Mouse (Mus musculus) bone marrow macrophage, adult 2 months (primary cell): ENCODE results near the gene Zfp704. TPM values are rescaled to one million over a fixed set of nuclear protein-coding genes. Genes with fewer than 3 reads are reported as not detected.

ENCODE experiments used
- H3K27ac ChIP-seq: 2 replicates; pipeline ENCODE4 v1.5.1; 2012; ENCODE audit warnings: low read depth, low read length; ENCODE audit not compliant: insufficient read depth
- H3K4me1 ChIP-seq: 2 replicates; pipeline ENCODE4 v1.6.1; 2012; ENCODE audit warnings: low read length; ENCODE audit not compliant: control insufficient read depth, insufficient read depth
- H3K4me3 ChIP-seq: 2 replicates; pipeline ENCODE4 v1.5.1; 2012; ENCODE audit warnings: mild to moderate bottlenecking, low read length, moderate library complexity; ENCODE audit not compliant: insufficient read depth
- CTCF ChIP-seq: IDR thresholded peaks from 2 replicates; pipeline ENCODE4 v1.5.1; 2012; ENCODE audit warnings: low read depth, mild to moderate bottlenecking, low read length, moderate library complexity
- POLR2A ChIP-seq: IDR thresholded peaks from 2 replicates; pipeline ENCODE4 v1.6.1; 2012; ENCODE audit warnings: mild to moderate bottlenecking, low read depth, low read length, borderline replicate concordance
- polyA plus RNA-seq: library from polyadenylated mRNA; stranded (reverse); fragments of >200 nt; gene quantifications from 2 replicates; pipeline ENCODE4 v1.2.4, GENCODE M21; 2012; ENCODE audit not compliant: missing spikeins, insufficient read depth, insufficient read length

Zfp704 gene
- polyA plus RNA-seq, 1 experiment = 10.5 TPM

DNA sequence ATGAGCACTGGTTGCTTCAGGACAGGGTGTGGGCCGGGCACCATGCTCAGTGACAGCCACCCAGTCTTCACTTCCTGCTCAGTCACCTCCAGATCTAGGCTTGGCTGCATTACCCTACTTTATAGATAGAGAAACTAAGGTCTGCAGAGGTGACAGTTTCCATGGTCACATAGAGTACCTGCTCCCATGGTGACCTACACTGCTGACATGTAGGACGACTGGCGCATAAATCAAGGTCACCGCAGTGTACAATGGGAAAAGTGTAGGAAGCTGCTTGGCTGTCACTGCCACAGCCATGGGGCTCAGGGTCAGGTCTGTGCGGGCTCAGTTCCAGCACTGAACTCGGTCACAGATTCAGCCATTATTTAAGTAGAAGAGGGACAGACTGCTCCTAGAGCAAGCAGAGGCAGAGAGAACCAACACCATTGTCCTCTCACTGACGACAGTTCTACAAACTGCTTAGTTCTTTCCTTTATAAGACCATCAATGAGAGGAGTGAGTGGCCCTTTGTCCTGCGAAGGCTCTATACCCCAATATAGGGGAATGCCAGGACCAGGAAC, 109.8 kb downstream of the Zfp704 start:
- TF ChIP-seq POLR2A (no peak), CTCF (no peak)
- Histone ChIP-seq H3K27ac (peak overlapping the region; percentile 55), H3K4me3 (peak overlapping the region; percentile 42), H3K4me1 (peaks cover 37% of the 10 kb centered on the region)

DNA sequence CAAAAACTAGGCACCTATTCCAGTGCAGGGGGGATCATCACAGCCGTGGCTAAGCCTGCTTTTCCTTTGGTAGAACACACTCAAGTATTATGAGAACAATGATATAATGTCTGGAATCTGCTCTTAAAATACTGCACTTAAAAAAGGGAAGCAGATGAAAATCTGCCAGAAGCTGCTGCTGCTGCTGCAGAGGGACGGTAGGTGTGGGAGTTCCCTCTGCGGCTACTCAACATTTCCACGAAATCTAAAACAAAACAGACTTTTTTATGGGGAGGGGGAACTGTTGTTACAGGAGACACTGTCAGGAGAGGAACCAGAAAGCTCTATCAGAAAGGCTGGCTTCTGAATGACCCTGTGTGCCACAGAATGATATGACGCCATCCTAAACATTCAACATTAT, 110.4 kb downstream of the Zfp704 start:
- peak overlapping the region; percentile 55 for H3K27ac ChIP-seq
- TF ChIP-seq POLR2A (no peak), CTCF (no peak)
- peak overlapping the region; percentile 42 for H3K4me3 ChIP-seq
- H3K4me1 ChIP-seq = peaks cover 33% of the 10 kb centered on the region

DNA sequence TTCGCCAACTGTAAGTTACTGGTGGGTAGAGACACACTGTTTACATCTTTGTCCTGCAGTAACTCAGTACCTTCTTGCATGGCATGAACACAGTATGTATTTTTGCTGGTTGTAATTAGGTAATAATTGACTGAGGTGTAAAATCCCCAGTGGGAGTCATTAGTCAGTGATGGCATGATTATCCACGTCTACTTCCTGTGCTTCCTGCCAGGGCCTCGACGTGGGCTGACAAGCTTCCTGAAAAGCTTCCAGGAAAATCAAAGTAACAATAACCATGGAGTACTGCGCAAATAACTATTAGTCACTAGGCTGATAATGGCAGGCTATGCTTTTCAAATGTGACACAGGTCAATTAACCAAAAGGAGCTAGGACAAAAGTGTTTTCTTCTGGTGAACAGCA, 112.6 kb downstream of the Zfp704 start:
- Histone ChIP-seq H3K4me3 (no peak overlapping the region), H3K4me1 (peaks cover 30% of the 10 kb centered on the region), H3K27ac (no peak overlapping the region)
- TF ChIP-seq CTCF = no peak
- TF ChIP-seq POLR2A = no peak

DNA sequence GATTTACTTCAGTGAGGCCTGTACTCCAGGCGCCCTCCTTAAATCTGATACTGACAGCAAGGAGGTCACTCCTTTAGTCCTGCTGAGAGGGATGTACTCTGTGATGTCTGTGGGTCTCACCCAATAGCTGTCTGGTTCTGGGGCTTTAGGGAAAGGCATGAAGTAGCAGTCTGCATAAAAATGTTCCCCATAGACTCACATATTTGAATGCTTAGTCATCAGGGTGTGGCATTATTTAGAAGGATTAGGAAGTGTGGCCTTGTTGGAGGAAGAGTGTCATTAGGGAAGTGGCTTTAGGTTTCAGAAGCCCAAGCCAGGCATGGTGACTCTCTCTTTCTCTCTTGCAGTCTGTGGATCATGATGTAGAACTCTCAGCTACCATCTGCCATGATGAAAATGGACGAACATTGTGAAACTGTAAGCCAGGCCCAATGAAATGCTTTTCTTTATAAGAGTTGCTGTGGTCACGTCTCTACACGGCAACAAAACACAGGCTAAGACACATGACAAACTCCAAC, 118.1 kb downstream of the Zfp704 start:
- 0 out of 2 replicates have a peak overlapping the region, but pooled peaks have one; percentile 7 for H3K27ac ChIP-seq
- no peak for TF ChIP-seq POLR2A
- TF ChIP-seq CTCF = no peak

DNA sequence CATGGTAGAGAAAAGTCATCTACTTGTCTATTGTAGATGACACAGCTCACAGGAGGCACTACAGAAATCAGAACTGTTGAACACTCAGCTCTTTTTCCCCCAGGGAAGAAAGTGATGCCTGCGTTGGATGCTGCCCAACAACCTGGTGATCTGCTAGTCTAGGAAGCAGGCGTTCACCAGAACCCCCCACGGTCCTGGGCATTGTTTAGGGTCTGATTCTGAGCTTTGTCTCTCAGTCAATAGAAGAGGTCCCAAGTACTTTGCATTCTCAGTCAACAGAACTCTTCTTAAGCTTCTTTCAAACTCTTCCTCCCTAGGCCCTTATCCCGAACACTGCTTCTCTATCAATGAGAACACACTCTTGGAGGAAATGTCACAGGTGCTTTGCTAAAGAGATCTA, 122.2 kb downstream of the Zfp704 start:
- TF ChIP-seq POLR2A = no peak
- TF ChIP-seq CTCF = no peak
- no peak overlapping the region for H3K4me3 ChIP-seq
- peaks cover 2% of the 10 kb centered on the region for H3K4me1 ChIP-seq
- no peak overlapping the region for H3K27ac ChIP-seq

More for the DNA sequence above, 118.1 kb downstream of the Zfp704 start:
- Histone ChIP-seq H3K4me1 (peaks cover 3% of the 10 kb centered on the region), H3K4me3 (no peak overlapping the region)

DNA sequence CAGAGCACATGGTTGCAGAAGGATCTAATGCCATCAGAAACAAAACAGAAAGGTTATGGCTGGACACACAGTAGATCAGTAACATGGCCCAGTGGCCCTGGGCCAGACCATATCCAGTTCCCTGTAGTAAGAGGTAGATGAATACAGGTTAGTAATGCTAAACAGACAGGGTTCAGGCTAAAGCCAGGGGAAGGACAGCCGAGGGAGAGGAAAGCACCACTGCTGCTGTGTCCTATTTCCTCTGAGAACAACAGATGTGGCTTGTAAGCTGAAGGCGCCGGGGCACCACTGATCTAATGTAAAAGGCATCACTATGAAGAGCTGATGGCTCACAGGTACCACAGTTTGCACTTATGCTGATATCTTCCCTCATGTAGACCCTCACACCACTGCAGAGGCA, 124.4 kb downstream of the Zfp704 start:
- TF ChIP-seq POLR2A = no peak
- no peak for TF ChIP-seq CTCF
- H3K4me1 ChIP-seq = peaks cover 10% of the 10 kb centered on the region
- no peak overlapping the region for H3K27ac ChIP-seq
- H3K4me3 ChIP-seq = no peak overlapping the region

DNA sequence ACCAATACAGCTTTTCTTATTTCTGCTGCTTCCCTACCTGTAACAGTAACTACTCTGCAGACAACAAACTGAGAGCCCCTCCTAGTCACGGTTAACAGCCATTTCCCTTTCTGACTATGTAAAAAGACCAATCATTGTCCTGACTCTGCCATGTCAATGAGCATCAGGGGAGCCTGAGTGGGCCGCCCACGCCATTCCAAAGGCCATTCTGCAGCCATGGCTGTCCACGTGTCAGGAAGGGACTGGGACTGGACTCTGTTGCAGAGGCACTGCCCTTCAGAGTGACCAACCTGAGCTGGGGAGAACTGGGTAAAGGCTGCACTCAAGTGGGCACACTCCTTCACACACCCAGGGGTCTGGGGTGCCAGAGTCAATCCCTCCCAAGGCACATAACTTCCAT, 127.9 kb downstream of the Zfp704 start:
- H3K4me1 ChIP-seq = peaks cover 10% of the 10 kb centered on the region
- TF ChIP-seq CTCF (no peak), POLR2A (no peak)
- H3K27ac ChIP-seq = no peak overlapping the region
- no peak overlapping the region for H3K4me3 ChIP-seq

DNA sequence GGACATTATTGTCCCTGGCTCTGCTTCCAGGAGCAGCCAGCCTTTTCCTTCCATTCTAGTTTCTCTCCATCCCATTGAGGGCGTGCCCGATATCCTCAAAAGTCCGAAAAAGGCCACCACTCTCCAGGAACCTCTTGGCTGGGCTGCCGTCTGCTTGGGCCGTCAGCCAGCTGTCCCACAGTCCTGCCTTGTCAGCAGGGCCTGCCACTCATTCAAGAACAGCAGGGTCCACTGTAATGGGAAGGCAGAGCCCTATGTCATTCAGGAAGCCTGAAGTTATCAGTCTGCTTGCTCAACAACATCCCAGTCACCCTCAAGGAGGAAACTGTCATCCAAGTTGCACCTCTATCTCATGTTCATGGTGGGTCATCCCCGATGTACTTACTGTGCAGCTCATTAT, 128.5 kb downstream of the Zfp704 start:
- TF ChIP-seq CTCF = no peak
- TF ChIP-seq POLR2A = no peak
- Histone ChIP-seq H3K4me1 (peaks cover 10% of the 10 kb centered on the region), H3K4me3 (no peak overlapping the region), H3K27ac (no peak overlapping the region)

DNA sequence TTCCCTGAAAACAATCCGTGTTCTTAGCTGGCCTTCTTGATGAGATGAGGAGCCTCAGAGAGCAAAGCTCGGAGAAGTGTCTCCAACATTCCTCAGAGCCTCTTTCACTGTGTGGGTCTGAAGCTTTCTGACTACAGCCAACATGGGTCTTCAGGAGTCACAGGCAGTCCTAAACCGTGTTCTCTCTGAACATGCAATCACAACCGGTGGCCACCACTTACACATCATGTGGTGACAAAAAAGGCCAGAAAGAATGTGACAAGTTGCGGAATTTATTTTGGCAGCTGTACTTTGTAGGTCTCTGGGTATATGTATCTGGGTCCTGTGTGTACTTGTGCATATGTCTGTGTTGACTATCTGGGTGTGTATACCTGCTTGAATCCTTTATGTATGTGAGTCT, 128.9 kb downstream of the Zfp704 start:
- no peak for TF ChIP-seq POLR2A
- TF ChIP-seq CTCF = no peak
- H3K4me1 ChIP-seq = peaks cover 10% of the 10 kb centered on the region
- no peak overlapping the region for H3K4me3 ChIP-seq
- no peak overlapping the region for H3K27ac ChIP-seq

DNA sequence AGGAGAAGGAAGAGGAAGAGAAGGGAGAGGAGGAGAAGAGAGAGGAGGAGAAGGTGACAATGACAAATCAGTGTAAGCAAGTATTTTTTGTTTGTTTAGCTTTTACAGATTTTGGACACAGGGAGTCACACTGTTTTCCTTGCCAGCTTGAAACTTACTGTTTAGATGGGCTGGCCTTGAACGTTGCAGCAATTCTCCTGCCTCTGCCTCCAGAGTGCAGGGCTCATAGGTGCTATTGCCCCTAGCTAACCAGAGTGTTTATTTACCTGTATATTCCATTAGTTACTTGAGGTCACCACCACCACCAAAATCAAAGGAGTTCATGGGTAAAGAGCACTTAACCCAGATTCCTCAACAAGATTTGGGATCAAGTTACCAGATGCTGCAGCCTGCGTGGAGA, 132.5 kb downstream of the Zfp704 start:
- TF ChIP-seq CTCF = no peak
- TF ChIP-seq POLR2A = no peak
- Histone ChIP-seq H3K27ac (no peak overlapping the region), H3K4me1 (peaks cover 7% of the 10 kb centered on the region), H3K4me3 (no peak overlapping the region)
